Comparison of ENCODE assay signal across 8 mouse cellular contexts in genomic region chr2:173257610-173258009, GRCm38 (mm10). TPM values are rescaled to one million over a fixed set of nuclear protein-coding genes. Genes with fewer than 3 reads are reported as not detected.
DNase-seq lines count a peak whose midpoint lies in the region; ATAC-seq lines count a peak whose summit lies in the region.

No protein-coding gene starts in this region.

- no peaks in the 10 kb centered on the region for H3K36me3 ChIP-seq in kidney, embryonic 15.5 days
- H3K36me3 ChIP-seq in embryonic facial prominence, embryonic 12.5 days: no peaks in the 10 kb centered on the region

- no peaks in the 10 kb centered on the region for H3K27me3 ChIP-seq in kidney, embryonic 15.5 days
- no peaks in the 10 kb centered on the region for H3K27me3 ChIP-seq in embryonic facial prominence, embryonic 12.5 days

- DNase-seq in kidney, adult 18-20 months: peak; percentile 85
- peak; percentile 82 to 87 for DNase-seq in heart, adult 9 months (ENCODE audit: low spot score in 2 of 2)
- peak; percentile 49 to 59 for DNase-seq in kidney, postnatal 4 days
- DNase-seq in lung, postnatal 36 days: peak; percentile 91
- peak; percentile 81 for DNase-seq in urinary bladder, postnatal 14 days (ENCODE audit: low spot score)
- no peak for DNase-seq in spleen, postnatal 10 days (ENCODE audit: low spot score in 2 of 2)

- no peak for ATAC-seq in kidney, embryonic 15.5 days (replicated peaks; ENCODE audit: low FRiP score)
- no peak for ATAC-seq in embryonic facial prominence, embryonic 12.5 days (ENCODE audit: insufficient number of reproducible peaks, insufficient read depth, low FRiP score, low TSS enrichment)

- 69% methylated on average over 7 of the region's 7 CpGs for WGBS in kidney, embryonic 15.5 days
- 43% methylated on average over 7 of the region's 7 CpGs for WGBS in embryonic facial prominence, embryonic 12.5 days

- no peak overlapping the region for H3K9ac ChIP-seq in kidney, embryonic 15.5 days
- H3K9ac ChIP-seq in embryonic facial prominence, embryonic 12.5 days: no peak overlapping the region

- H3K27ac ChIP-seq in kidney, embryonic 15.5 days: no peak overlapping the region
- H3K27ac ChIP-seq in embryonic facial prominence, embryonic 12.5 days: peak overlapping the region; percentile 4; the same call in 1 of the 2 replicates

- no peak overlapping the region for H3K4me3 ChIP-seq in kidney, embryonic 15.5 days (replicated peaks)
- no peak overlapping the region for H3K4me3 ChIP-seq in embryonic facial prominence, embryonic 12.5 days

- no peaks in the 10 kb centered on the region for H3K9me3 ChIP-seq in kidney, embryonic 15.5 days (replicated peaks)
- no peaks in the 10 kb centered on the region for H3K9me3 ChIP-seq in embryonic facial prominence, embryonic 12.5 days

- peaks cover 91% of the 10 kb centered on the region for H3K4me1 ChIP-seq in kidney, embryonic 15.5 days
- peaks cover 92% of the 10 kb centered on the region for H3K4me1 ChIP-seq in embryonic facial prominence, embryonic 12.5 days

- no peak overlapping the region for H3K4me2 ChIP-seq in kidney, embryonic 15.5 days
- H3K4me2 ChIP-seq in embryonic facial prominence, embryonic 12.5 days (replicated peaks): no peak overlapping the region

RNA-seq across cellular contexts. Expression of gene Pmepa1, which starts 18.7 kb away (rescaled TPM):
- polyA plus RNA-seq in kidney, embryonic 15.5 days (2015; fragmentation: Nextera tagmentation; extraction: Ambion mirVana): 4.0 and 4.5 TPM in 2 replicates
- polyA plus RNA-seq in embryonic facial prominence, embryonic 12.5 days (2016; fragmentation: Nextera tagmentation; extraction: Ambion mirVana): 5.8 and 6.7 TPM in 2 replicates

RNA-seq across cellular contexts. Expression of gene Zbp1, which starts 38.9 kb away (rescaled TPM):
- polyA plus RNA-seq in kidney, embryonic 15.5 days (2015; fragmentation: Nextera tagmentation; extraction: Ambion mirVana): 0.40 and 0.64 TPM in 2 replicates
- polyA plus RNA-seq in embryonic facial prominence, embryonic 12.5 days (2016; fragmentation: Nextera tagmentation; extraction: Ambion mirVana): 0.39 TPM in 1 of 2 replicates, not detected in the other

Comparison
In these comparisons a context has a peak if more than half of its experiments do, and no peak if none do; other contexts are left out.
1. DNase-seq: peak in kidney, adult 18-20 months (single experiment), heart, adult 9 months (2 of 2), kidney, postnatal 4 days (2 of 2), lung, postnatal 36 days (single experiment) and urinary bladder, postnatal 14 days (single experiment); none in spleen, postnatal 10 days (0 of 2).